8 mouse cellular contexts compared by ENCODE assay signal in the genomic region with DNA sequence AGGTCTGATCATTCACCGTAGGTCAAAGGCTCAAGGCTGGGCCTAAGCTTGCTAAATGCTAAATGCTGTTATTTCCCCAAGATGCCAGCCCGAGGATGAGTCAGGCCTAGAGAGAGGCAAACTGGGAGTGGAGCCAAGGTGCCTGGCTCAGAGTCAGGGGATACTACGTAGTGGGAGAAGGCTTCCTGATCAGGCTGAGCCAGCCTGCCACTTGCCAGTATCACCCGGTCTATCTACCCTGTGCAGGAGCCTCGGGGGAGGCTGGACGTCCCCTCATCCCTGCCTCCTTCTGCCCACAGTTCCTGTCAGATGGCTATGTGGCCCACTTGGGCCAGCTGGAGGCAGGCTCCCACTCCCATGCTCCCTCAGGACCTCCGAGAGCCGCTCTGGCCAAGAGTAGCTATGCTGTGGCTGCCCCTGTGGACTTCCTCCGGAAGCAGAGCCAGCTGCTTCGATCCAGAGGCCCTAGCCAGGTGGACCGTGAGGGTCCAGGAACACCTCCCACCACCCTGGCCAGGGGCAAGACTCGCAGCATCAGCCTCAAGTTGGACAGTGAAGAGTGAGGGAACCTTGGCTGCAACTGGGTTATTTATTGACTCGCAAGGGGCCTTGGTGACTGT. TPM values are rescaled to one million over a fixed set of nuclear protein-coding genes. Genes with fewer than 3 reads are reported as not detected.
DNase-seq lines count a peak whose midpoint lies in the region; ATAC-seq lines count a peak whose summit lies in the region.

No protein-coding gene starts in this region.

- WGBS in lung, embryonic 16.5 days = 55% methylated on average over 13 of the region's 13 CpGs

- H3K9me3 ChIP-seq in lung, embryonic 16.5 days (ENCODE audit: control insufficient read depth, low read length) = no peaks in the 10 kb centered on the region

- intact Hi-C loops in heart, postnatal 36 days (cut with DNase I) = no loop called here

- no peaks in the 10 kb centered on the region for H3K27me3 ChIP-seq in lung, embryonic 16.5 days (ENCODE audit: control insufficient read depth, insufficient read depth, low read depth, low read length)

- H3K27ac ChIP-seq in lung, embryonic 16.5 days (ENCODE audit: low read length) = peak overlapping the region; percentile 44

- no peaks in the 10 kb centered on the region for H3K4me1 ChIP-seq in lung, embryonic 16.5 days (replicated peaks; ENCODE audit: control insufficient read depth, insufficient read depth, low read length)

- no peak overlapping the region for H3K9ac ChIP-seq in lung, embryonic 16.5 days (ENCODE audit: low read length)

- H3K36me3 ChIP-seq in lung, embryonic 16.5 days (ENCODE audit: control insufficient read depth, insufficient read depth, low read length) = peaks cover 21% of the 10 kb centered on the region

- ATAC-seq in erythroid progenitor cell, adult 5-6 weeks (replicated peaks; ENCODE audit: low FRiP score, poor library complexity, severe bottlenecking) = peak; percentile 88
- peak; percentile 50; the same call in 1 of the 2 replicates for ATAC-seq in lung, embryonic 16.5 days (ENCODE audit: low read depth)

- H3K4me3 ChIP-seq in lung, embryonic 16.5 days (ENCODE audit: low read length) = no peak overlapping the region

- peak; percentile 99 for DNase-seq in 3T3-L1 (ENCODE audit: low read depth, low spot score)
- DNase-seq in adrenal gland, postnatal 10 days = peak; percentile 96
- peak; percentile 76 to 83 for DNase-seq in heart, postnatal 36 days
- DNase-seq in layer of hippocampus, postnatal 14 days (ENCODE audit: low spot score in 2 of 2) = peak; percentile 56 to 64
- peak; percentile 36 to 51 for DNase-seq in spleen, adult 18-20 months
- no peak for DNase-seq in B cell, adult 2 months

- no peak overlapping the region for H3K4me2 ChIP-seq in lung, embryonic 16.5 days (ENCODE audit: low read depth, low read length)

RNA-seq across cellular contexts. Expression of a gene that starts 12.4 kb away (rescaled TPM):
- total RNA-seq in adrenal gland, postnatal 10 days (2021) = 10 to 100 TPM; 71.5 to 73.4 TPM
- 33.5 and 72.1 TPM in 2 replicates for total RNA-seq in erythroid progenitor cell, adult 5-6 weeks (2015; ENCODE audit: low replicate concordance)
- total RNA-seq in erythroid progenitor cell, adult 5-6 weeks (2017; ENCODE audit: low replicate concordance) = 41.2 and 41.8 TPM in 2 replicates
- 10 to 100 TPM; 56.8 to 64.0 TPM for total RNA-seq in heart, postnatal 36 days (2021)
- total RNA-seq in layer of hippocampus, postnatal 14 days (2021) = 10 to 100 TPM; 73.9 to 83.2 TPM
- polyA plus RNA-seq in lung, embryonic 16.5 days (2015; fragmentation: Nextera tagmentation; extraction: Ambion mirVana) = 102 TPM in 2 replicates

RNA-seq across cellular contexts. Expression of a gene that starts 13.5 kb away (rescaled TPM):
- 10 to 100 TPM; 59.7 to 75.1 TPM for total RNA-seq in adrenal gland, postnatal 10 days (2021)
- 56.6 and 67.1 TPM in 2 replicates for total RNA-seq in erythroid progenitor cell, adult 5-6 weeks (2015; ENCODE audit: low replicate concordance)
- total RNA-seq in erythroid progenitor cell, adult 5-6 weeks (2017; ENCODE audit: low replicate concordance) = 33.9 and 60.9 TPM in 2 replicates
- total RNA-seq in heart, postnatal 36 days (2021) = 10 to 100 TPM; 20.7 to 22.9 TPM
- total RNA-seq in layer of hippocampus, postnatal 14 days (2021) = 100 to 1,000 TPM; 192 to 214 TPM
- 12.6 and 14.4 TPM in 2 replicates for polyA plus RNA-seq in lung, embryonic 16.5 days (2015; fragmentation: Nextera tagmentation; extraction: Ambion mirVana)

RNA-seq across cellular contexts. Expression of a gene that starts 16.3 kb away (rescaled TPM):
- 10 to 100 TPM; 56.3 to 64.1 TPM for total RNA-seq in adrenal gland, postnatal 10 days (2021)
- total RNA-seq in erythroid progenitor cell, adult 5-6 weeks (2015; ENCODE audit: low replicate concordance) = 118 and 124 TPM in 2 replicates
- total RNA-seq in erythroid progenitor cell, adult 5-6 weeks (2017; ENCODE audit: low replicate concordance) = 17.9 and 36.3 TPM in 2 replicates
- 10 to 100 TPM; 35.3 to 39.1 TPM for total RNA-seq in heart, postnatal 36 days (2021)
- total RNA-seq in layer of hippocampus, postnatal 14 days (2021) = 10 to 100 TPM; 25.0 to 34.1 TPM
- polyA plus RNA-seq in lung, embryonic 16.5 days (2015; fragmentation: Nextera tagmentation; extraction: Ambion mirVana) = 111 and 128 TPM in 2 replicates

RNA-seq across cellular contexts. Expression of a gene that starts 26.3 kb away (rescaled TPM):
- not detected for total RNA-seq in adrenal gland, postnatal 10 days (2021)
- total RNA-seq in erythroid progenitor cell, adult 5-6 weeks (2015; ENCODE audit: low replicate concordance) = 1.1 TPM in 1 of 2 replicates, not detected in the other
- total RNA-seq in erythroid progenitor cell, adult 5-6 weeks (2017; ENCODE audit: low replicate concordance) = not detected in 2 replicates
- total RNA-seq in heart, postnatal 36 days (2021) = not detected
- total RNA-seq in layer of hippocampus, postnatal 14 days (2021) = not detected
- not detected in 2 replicates for polyA plus RNA-seq in lung, embryonic 16.5 days (2015; fragmentation: Nextera tagmentation; extraction: Ambion mirVana)

RNA-seq across cellular contexts. Expression of a gene that starts 30.5 kb away (rescaled TPM):
- total RNA-seq in adrenal gland, postnatal 10 days (2021) = 1 to 10 TPM in 1 of 2 experiments, under 1 TPM in 1; 0.69 to 1.9 TPM
- total RNA-seq in erythroid progenitor cell, adult 5-6 weeks (2015; ENCODE audit: low replicate concordance) = not detected in 2 replicates
- total RNA-seq in erythroid progenitor cell, adult 5-6 weeks (2017; ENCODE audit: low replicate concordance) = not detected in 2 replicates
- under 1 TPM in 1 of 2 experiments, not detected in 1; 0.19 TPM for total RNA-seq in heart, postnatal 36 days (2021)
- total RNA-seq in layer of hippocampus, postnatal 14 days (2021) = not detected
- 0.16 TPM in 1 of 2 replicates, not detected in the other for polyA plus RNA-seq in lung, embryonic 16.5 days (2015; fragmentation: Nextera tagmentation; extraction: Ambion mirVana)

Comparison
In these comparisons a context has a peak if more than half of its experiments do, and no peak if none do; other contexts are left out.
1. DNase-seq: peak in 3T3-L1 (single experiment), adrenal gland, postnatal 10 days (single experiment), heart, postnatal 36 days (2 of 2), layer of hippocampus, postnatal 14 days (2 of 2) and spleen, adult 18-20 months (2 of 2); none in B cell, adult 2 months (0 of 2).